Mouse (Mus musculus): ENCODE results near the gene Stub1. TPM values are rescaled to one million over a fixed set of nuclear protein-coding genes. Genes with fewer than 3 reads are reported as not detected.
A peak's percentile ranks its signal among the peaks of the same experiment; 100 is the strongest.
"Not testable (repeated sequence)": the region's sequence is repeated elsewhere in the genome, so short reads cannot be mapped to it uniquely, and the experiment has no call there.

Stub1 gene
- total RNA-seq, 2 experiments from 2014 or later, result 163 to 164 TPM

GRCm38 (mm10) chr17:25818851-25819780 lies 14.1 kb downstream of the Stub1 start:
- DNase-seq, result no peak

GRCm38 (mm10) chr17:25817662-25818061 lies 15.5 kb downstream of the Stub1 start:
- DNase-seq, result no peak

- peak; percentile 80 to 85 for DNase-seq
Observed at GRCm38 (mm10) chr17:25813471-25813870, 19.7 kb downstream of the Stub1 start.

GRCm38 (mm10) chr17:25810890-25811289 lies 22.3 kb downstream of the Stub1 start:
- DNase-seq, result no peak

- peak in 1 of 2 experiments; percentile 62 for DNase-seq
Observed at GRCm38 (mm10) chr17:25809606-25810340, 23.4 kb downstream of the Stub1 start.

GRCm38 (mm10) chr17:25808789-25809605 lies 24.2 kb downstream of the Stub1 start, which contains the start of gene Fbxl16:
TSS of gene Fbxl16 (plus strand) at chr17:25809085.
- peak; percentile 91 for DNase-seq

- DNase-seq, result no peak
Observed at GRCm38 (mm10) chr17:25808028-25808427, 25.2 kb downstream of the Stub1 start.

GRCm38 (mm10) chr17:25807452-25807851 lies 25.8 kb downstream of the Stub1 start:
- DNase-seq, result not testable (repeated sequence)

GRCm38 (mm10) chr17:25806507-25806906 lies 26.7 kb downstream of the Stub1 start:
- no peak for DNase-seq

- peak; percentile 83 to 87 for DNase-seq
Observed at GRCm38 (mm10) chr17:25802825-25803517, 30.2 kb downstream of the Stub1 start.

- DNase-seq, result peak in 1 of 2 experiments; percentile 66
Observed at GRCm38 (mm10) chr17:25801029-25801428, 32.2 kb downstream of the Stub1 start.

- peak; percentile 65 to 73 for DNase-seq
Observed at GRCm38 (mm10) chr17:25796951-25797369, 36.2 kb downstream of the Stub1 start, which contains the start of gene Metrn. TSS of gene Metrn (minus strand) at chr17:25797136.

- no peak for DNase-seq
Observed at GRCm38 (mm10) chr17:25796211-25796771, 36.9 kb downstream of the Stub1 start.

GRCm38 (mm10) chr17:25795609-25796092 lies 37.6 kb downstream of the Stub1 start, which contains the start of gene AC134908.4:
TSS of gene AC134908.4 (minus strand) at chr17:25795659.
- DNase-seq, result peak; percentile 59 to 70

- no peak for DNase-seq
Observed at GRCm38 (mm10) chr17:25794998-25795397, 38.2 kb downstream of the Stub1 start.

GRCm38 (mm10) chr17:25794197-25794596 lies 39.0 kb downstream of the Stub1 start:
- DNase-seq, result no peak

GRCm38 (mm10) chr17:25792615-25793014 lies 40.6 kb downstream of the Stub1 start, which contains the start of gene Fam173a:
TSS of gene Fam173a (minus strand) at chr17:25792901.
- peak; percentile 67 for DNase-seq

- peak; percentile 87 to 88 for DNase-seq
Observed at GRCm38 (mm10) chr17:25791843-25792527, 41.2 kb downstream of the Stub1 start.

- DNase-seq, result no peak
Observed at GRCm38 (mm10) chr17:25791320-25791842, 41.8 kb downstream of the Stub1 start.
